Mouse (Mus musculus) small intestine, adult 2 months (tissue): Measurements from ENCODE around the gene Scap.

Experiments used
- CTCF ChIP-seq: fragments of 200-500 bp; IDR thresholded peaks from 2 replicates; pipeline ENCODE4 v1.5.1; 2012; ENCODE audit warnings: low read depth, mild to moderate bottlenecking, control low read depth, inconsistent platforms, low read length, moderate library complexity, mixed read lengths; ENCODE audit not compliant: insufficient replicate concordance, insufficient read length; ENCODE audit errors: extremely low read depth
- POLR2A ChIP-seq: fragments of 200-500 bp; IDR thresholded peaks from 2 replicates; pipeline ENCODE4 v1.6.1; 2012; ENCODE audit warnings: low read depth, mild to moderate bottlenecking, control low read depth, inconsistent platforms, low read length, moderate library complexity

DNA sequence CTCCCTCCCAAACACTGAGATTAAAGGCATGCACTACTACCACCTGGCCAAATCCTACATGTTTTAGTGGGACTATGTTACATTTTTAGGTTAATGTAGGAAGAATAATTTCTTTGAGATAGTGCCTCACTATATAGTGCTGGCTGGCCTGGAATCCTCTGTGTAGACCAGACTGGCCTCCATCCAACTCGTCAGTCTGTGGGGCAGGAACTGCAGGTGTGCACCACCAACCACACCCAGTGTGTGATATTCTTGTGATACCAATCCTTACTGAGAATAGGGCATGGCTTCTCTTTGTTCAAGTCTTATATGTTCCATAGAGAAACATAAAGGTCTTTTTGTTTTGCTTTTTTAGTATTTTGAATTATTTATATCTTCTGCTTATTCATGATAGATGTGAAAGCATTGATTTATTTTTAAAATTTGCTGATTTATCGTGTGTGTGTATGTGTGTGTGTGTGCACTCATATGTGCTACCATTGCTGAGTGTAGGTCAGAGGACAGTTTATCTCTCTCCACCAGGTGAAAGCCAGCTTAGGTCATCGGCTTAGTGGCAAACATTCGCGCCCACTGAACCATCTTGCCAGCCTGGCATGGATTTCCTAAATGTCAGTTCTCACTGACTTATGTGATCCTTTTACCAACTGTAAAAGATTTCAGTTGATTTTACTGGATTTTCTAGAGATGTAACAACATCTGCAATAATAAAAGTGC lies 7.1 kb downstream of the Scap start:
- TF ChIP-seq POLR2A (no peak), CTCF (no peak)
